Mouse (Mus musculus) liver, adult 2 months (tissue): ENCODE results near the gene D13Ertd608e. TPM values are rescaled to one million over a fixed set of nuclear protein-coding genes. Genes with fewer than 3 reads are reported as not detected.
"Not testable (repeated sequence)": the region's sequence is repeated elsewhere in the genome, so short reads cannot be mapped to it uniquely, and the experiment has no call there.

Experiments used
- DNase-seq: peaks from one replicate; pipeline ENCODE4 v3.0.0-alpha.2; 2011; ENCODE audit warnings: low read depth, low spot score; ENCODE audit errors: extremely low read depth
- H3K27ac ChIP-seq: fragments of 200-500 bp; replicated peaks from 2 replicates; pipeline ENCODE4 v1.5.1; 2012; ENCODE audit warnings: low read depth, mild to moderate bottlenecking, control low read depth, inconsistent platforms, low read length; ENCODE audit not compliant: insufficient read depth
- H3K27me3 ChIP-seq: fragments of 200-500 bp; 2 replicates; pipeline ENCODE4 v1.6.1; 2012; ENCODE audit warnings: mild to moderate bottlenecking, moderate library complexity, low read length, inconsistent platforms; ENCODE audit not compliant: control insufficient read depth, insufficient read depth
- H3K36me3 ChIP-seq: fragments of 200-500 bp; 2 replicates; pipeline ENCODE4 v1.6.1; 2012; ENCODE audit warnings: low read length, inconsistent platforms; ENCODE audit not compliant: control insufficient read depth, insufficient read depth
- H3K4me1 ChIP-seq: fragments of 200-500 bp; 2 replicates; pipeline ENCODE4 v1.6.1; 2011; ENCODE audit warnings: low read length; ENCODE audit not compliant: control insufficient read depth, insufficient read depth
- H3K4me3 ChIP-seq: fragments of 200-500 bp; 2 replicates; pipeline ENCODE4 v1.5.1; 2011; ENCODE audit warnings: low read depth, mild to moderate bottlenecking, control low read depth, low read length, moderate library complexity; ENCODE audit not compliant: insufficient read depth
- H3K79me2 ChIP-seq: fragments of 200-500 bp; 2 replicates; pipeline ENCODE4 v1.6.1; 2012; ENCODE audit warnings: inconsistent platforms, mild to moderate bottlenecking, low read length, moderate library complexity; ENCODE audit not compliant: control insufficient read depth, insufficient read depth
- H3K9ac ChIP-seq: fragments of 200-500 bp; 2 replicates; pipeline ENCODE4 v1.6.1; 2012; ENCODE audit warnings: low read depth, mild to moderate bottlenecking, control low read depth, inconsistent platforms, low read length
- CTCF ChIP-seq: fragments of 200-500 bp; IDR thresholded peaks from 2 replicates; pipeline ENCODE4 v1.5.1; 2011; ENCODE audit warnings: low read depth, low read length, control low read depth
- POLR2A ChIP-seq: fragments of 200-500 bp; IDR thresholded peaks from 2 replicates; pipeline ENCODE4 v1.6.1; 2011; ENCODE audit warnings: low read length, control low read depth; ENCODE audit not compliant: insufficient read depth; ENCODE audit errors: extremely low read depth
- WGBS: fragments of 180-500 bp; shearing (Covaris S2); methylation state at CpG from one replicate; pipeline ENCODE4 v1.1.7; 2018; 5-methylcytosine and 5-hydroxymethylcytosine counted together
- polyA plus RNA-seq: library from polyadenylated mRNA; depleted of rRNA; stranded (reverse); fragments of >200 nt; gene quantifications from 2 replicates; pipeline ENCODE4 v1.2.3, GENCODE M21; 2012
- total RNA-seq: library from RNA; depleted of rRNA; stranded (reverse); fragments of >200 nt; gene quantifications from 2 replicates; pipeline ENCODE4 v1.2.3, GENCODE M21; 2014

Gene D13Ertd608e
- total and polyA plus RNA-seq, 2 experiments = not detected

- Histone ChIP-seq H3K4me3 (no peak overlapping the region), H3K4me1 (no peaks in the 10 kb centered on the region), H3K27me3 (no peaks in the 10 kb centered on the region), H3K79me2 (no peaks in the 10 kb centered on the region), H3K9ac (no peak overlapping the region), H3K36me3 (no peaks in the 10 kb centered on the region), H3K27ac (no peak overlapping the region)
- 46% methylated on average over 4 of the region's 4 CpGs for WGBS
- TF ChIP-seq CTCF = no peak
- no peak for TF ChIP-seq POLR2A
- no peak for DNase-seq
Observed at GRCm38 (mm10) chr13:119797656-119798055, 38.1 kb upstream of the D13Ertd608e start.

GRCm38 (mm10) chr13:119808937-119809336 is 26.9 kb upstream of the D13Ertd608e start:
- H3K9ac ChIP-seq = no peak overlapping the region
- no peak for TF ChIP-seq POLR2A
- 75% methylated on average over 2 of the region's 2 CpGs for WGBS
- no peak overlapping the region for H3K27ac ChIP-seq
- no peaks in the 10 kb centered on the region for H3K4me1 ChIP-seq
- no peaks in the 10 kb centered on the region for H3K79me2 ChIP-seq
- H3K27me3 ChIP-seq = no peaks in the 10 kb centered on the region
- H3K36me3 ChIP-seq = no peaks in the 10 kb centered on the region
- DNase-seq = peak; percentile 22
- no peak overlapping the region for H3K4me3 ChIP-seq

DNA sequence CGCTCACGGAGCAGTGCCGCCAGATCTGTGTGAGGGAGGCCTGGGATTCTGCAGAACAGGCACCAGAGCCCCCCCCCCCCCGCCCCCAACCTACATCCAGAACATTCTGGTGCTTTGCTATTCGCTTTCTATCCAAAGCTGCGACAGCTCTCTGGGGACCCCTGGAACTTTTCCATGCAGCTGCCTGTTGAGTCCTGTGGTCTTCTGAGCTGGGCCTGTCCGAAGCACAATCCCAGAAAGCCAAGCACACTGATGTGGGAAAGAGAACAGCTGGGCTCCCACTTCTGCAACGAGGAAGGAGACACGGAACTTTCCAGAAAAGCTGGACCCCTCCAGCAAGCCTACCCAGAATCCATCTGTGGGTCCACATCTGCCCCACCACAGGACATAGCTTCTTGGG is 25.8 kb upstream of the D13Ertd608e start:
- Histone ChIP-seq H3K27ac (no peak overlapping the region), H3K79me2 (no peaks in the 10 kb centered on the region), H3K36me3 (no peaks in the 10 kb centered on the region), H3K4me1 (no peaks in the 10 kb centered on the region), H3K4me3 (no peak overlapping the region), H3K9ac (no peak overlapping the region), H3K27me3 (no peaks in the 10 kb centered on the region)
- 85% methylated on average over 9 of the region's 9 CpGs for WGBS
- TF ChIP-seq CTCF (no peak), POLR2A (no peak)
- DNase-seq = no peak

DNA sequence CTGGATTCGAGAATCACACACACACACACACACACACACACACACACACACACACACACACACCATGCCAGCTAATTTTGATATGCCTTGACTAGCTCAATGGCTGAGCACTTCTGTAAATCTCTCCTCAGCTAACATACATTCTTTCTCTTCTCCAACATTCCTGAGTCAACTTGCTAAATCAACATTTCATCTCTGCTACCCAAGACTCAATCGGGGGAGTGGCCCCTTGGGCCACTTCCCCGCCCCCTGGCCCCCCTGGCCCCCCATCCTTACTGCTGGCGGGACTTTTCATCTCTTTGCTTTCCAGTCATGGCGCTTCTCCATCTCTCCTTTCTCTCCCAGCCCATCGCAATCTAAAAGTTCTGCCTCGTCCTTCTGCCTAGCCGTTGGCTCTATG is 19.0 kb upstream of the D13Ertd608e start:
- H3K79me2 ChIP-seq = no peaks in the 10 kb centered on the region
- H3K4me3 ChIP-seq = no peak overlapping the region
- DNase-seq = no peak
- WGBS = 55% methylated on average over 8 of the region's 8 CpGs
- no peaks in the 10 kb centered on the region for H3K36me3 ChIP-seq
- TF ChIP-seq CTCF (no peak), POLR2A (no peak)
- H3K4me1 ChIP-seq = no peaks in the 10 kb centered on the region
- no peak overlapping the region for H3K27ac ChIP-seq
- H3K9ac ChIP-seq = no peak overlapping the region
- H3K27me3 ChIP-seq = no peaks in the 10 kb centered on the region

GRCm38 (mm10) chr13:119817579-119818206 is 18.1 kb upstream of the D13Ertd608e start:
- Histone ChIP-seq H3K36me3 (no peaks in the 10 kb centered on the region), H3K4me3 (no peak overlapping the region), H3K27ac (no peak overlapping the region), H3K9ac (no peak overlapping the region), H3K27me3 (no peaks in the 10 kb centered on the region), H3K79me2 (no peaks in the 10 kb centered on the region), H3K4me1 (no peaks in the 10 kb centered on the region)
- TF ChIP-seq CTCF (no peak), POLR2A (no peak)
- 34% methylated on average over 2 of the region's 2 CpGs for WGBS
- no peak for DNase-seq

DNA sequence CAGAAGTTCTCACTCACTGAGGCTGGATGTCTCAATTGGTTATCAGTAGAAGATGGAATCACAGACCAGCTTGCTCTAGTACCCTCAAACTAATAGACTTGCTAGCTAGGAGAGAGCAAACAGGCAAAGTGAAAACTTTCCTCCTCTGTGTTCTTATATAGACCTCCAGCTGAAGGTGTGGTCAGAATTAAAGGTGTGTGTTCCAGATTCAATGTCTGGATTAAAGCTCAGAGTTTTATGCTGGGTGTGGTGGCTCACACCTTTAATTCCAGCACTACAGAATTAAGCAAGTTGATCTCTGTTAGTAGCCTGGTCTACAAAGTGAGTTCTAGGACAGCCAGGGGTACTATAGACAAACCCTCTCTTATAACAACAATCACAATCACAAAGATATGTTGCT is 5.7 kb upstream of the D13Ertd608e start, which contains the start of gene AF067063:
Gene AF067063, minus strand, starts transcription at position 101 of the 400 bp plus-strand sequence.
- H3K27ac ChIP-seq, H3K9ac ChIP-seq, H3K27me3 ChIP-seq, H3K36me3 ChIP-seq, H3K4me3 ChIP-seq, DNase-seq, H3K79me2 ChIP-seq, H3K4me1 ChIP-seq: not testable (repeated sequence)
